10 mouse cellular contexts compared by ENCODE assay signal in genomic region chr5:103596467-103597146, GRCm38 (mm10). TPM values are rescaled to one million over a fixed set of nuclear protein-coding genes. Genes with fewer than 3 reads are reported as not detected.
DNase-seq lines count a peak whose midpoint lies in the region; ATAC-seq and TF ChIP-seq lines count a peak whose summit lies in the region.
"Had no signal": no experiment of that assay in that cellular context is flagged by ENCODE, and none has a peak within 500 bp of the region (broad histone marks: within the 10 kb centered on the region; RNA-seq: fewer than 3 reads in every experiment).

No protein-coding gene starts in this region.

- no peak for ATAC-seq in heart, embryonic 11.5 days (replicated peaks; ENCODE audit: insufficient number of reproducible peaks, low FRiP score, low TSS enrichment)
- ATAC-seq in forebrain, embryonic 12.5 days (ENCODE audit: low FRiP score), result peak; percentile 64
- no peak for ATAC-seq in CD4-positive, CD25-positive, alpha-beta regulatory T cell, adult 4 months

- H3K9me3 ChIP-seq in heart, embryonic 11.5 days (replicated peaks; ENCODE audit: control insufficient read depth, low read length), result no peaks in the 10 kb centered on the region
- no peaks in the 10 kb centered on the region for H3K9me3 ChIP-seq in forebrain, embryonic 12.5 days
- H3K9me3 ChIP-seq: kidney, embryonic 15.5 days had no signal

- peak overlapping the region; percentile 68 for H3K27ac ChIP-seq in heart, embryonic 11.5 days (ENCODE audit: low read depth, low read length)
- peak overlapping the region; percentile 53; the same call in 1 of the 2 replicates for H3K27ac ChIP-seq in forebrain, embryonic 12.5 days

- no peaks in the 10 kb centered on the region for H3K27me3 ChIP-seq in heart, embryonic 11.5 days (ENCODE audit: control insufficient read depth, insufficient read depth, low read length)
- no peaks in the 10 kb centered on the region for H3K27me3 ChIP-seq in forebrain, embryonic 12.5 days
- H3K27me3 ChIP-seq: kidney, embryonic 15.5 days had no signal

- no peak for TF ChIP-seq POLR2A in brain, embryonic 14.5 days (IDR thresholded peaks at IDR 0.05; ENCODE audit: borderline replicate concordance, extremely low read depth, insufficient read depth, insufficient read length, poor library complexity, severe bottlenecking)

- peaks cover 19% of the 10 kb centered on the region for H3K4me1 ChIP-seq in heart, embryonic 11.5 days (ENCODE audit: control insufficient read depth, insufficient read depth, low read length)
- H3K4me1 ChIP-seq in forebrain, embryonic 12.5 days, result peaks cover 4% of the 10 kb centered on the region; the same call in 1 of the 2 replicates

- intact Hi-C loops in heart, postnatal 25 days (cut with DNase I), result loop anchor here (5.0 kb wide), 1 partner anchor 61 kb away; the partner anchor contains the start of gene 1700016H13Rik
- intact Hi-C loops in gastrocnemius, postnatal 14 days (cut with DNase I; ENCODE audit: low total_unique reads), result no loop called here

- 75% methylated on average over 14 of the region's 14 CpGs for WGBS in heart, embryonic 11.5 days (ENCODE audit: insufficient replicate concordance)
- WGBS in forebrain, embryonic 12.5 days, result 73% methylated on average over 14 of the region's 14 CpGs

- no peaks in the 10 kb centered on the region for H3K36me3 ChIP-seq in heart, embryonic 11.5 days (ENCODE audit: control insufficient read depth, insufficient read depth, low read length)
- no peaks in the 10 kb centered on the region for H3K36me3 ChIP-seq in forebrain, embryonic 12.5 days (replicated peaks)

- no peak overlapping the region for H3K4me2 ChIP-seq in heart, embryonic 11.5 days
- no peak overlapping the region for H3K4me2 ChIP-seq in forebrain, embryonic 12.5 days
- H3K4me2 ChIP-seq: kidney, embryonic 15.5 days had no signal

- H3K4me3 ChIP-seq in heart, embryonic 11.5 days (ENCODE audit: low read depth, low read length), result no peak overlapping the region
- H3K4me3 ChIP-seq in forebrain, embryonic 12.5 days (replicated peaks), result no peak overlapping the region
- H3K4me3 ChIP-seq: kidney, embryonic 15.5 days had no signal

- no peak overlapping the region for H3K9ac ChIP-seq in heart, embryonic 11.5 days (ENCODE audit: low read depth, low read length)
- no peak overlapping the region for H3K9ac ChIP-seq in forebrain, embryonic 12.5 days
- H3K9ac ChIP-seq: kidney, embryonic 15.5 days had no signal

- no peak for DNase-seq in heart, postnatal 25 days (ENCODE audit: low spot score)
- DNase-seq in brain, embryonic 14.5 days (ENCODE audit: low read depth), result peak; percentile 76
- DNase-seq in hindlimb bud, embryonic 11.5 days (ENCODE audit: extremely low spot score, low read depth, low spot score), result peak; percentile 14
- no peak for DNase-seq in kidney, postnatal 25 days
- no peak for DNase-seq in gastrocnemius, postnatal 14 days
- DNase-seq: gastrocnemius, postnatal 10 days had no signal

- TF ChIP-seq CTCF in brain, embryonic 14.5 days (IDR thresholded peaks at IDR 0.05; ENCODE audit: borderline replicate concordance, extremely low read depth, insufficient read depth, insufficient read length), result no peak

RNA-seq across cellular contexts. Expression of gene Slc10a6, which starts 32.6 kb away (rescaled TPM):
- 0.19 TPM in 1 of 2 replicates, not detected in the other for polyA plus RNA-seq in heart, embryonic 11.5 days (2014; fragmentation: Nextera tagmentation; extraction: Ambion mirVana)
- total RNA-seq in heart, postnatal 25 days (2021), result 1 to 10 TPM; 4.8 to 4.9 TPM
- 0.19 and 0.25 TPM in 2 replicates for polyA plus RNA-seq in brain, embryonic 14.5 days (2012; rRNA removed)
- polyA plus RNA-seq in forebrain, embryonic 12.5 days (2016; fragmentation: Nextera tagmentation; extraction: Ambion mirVana), result 0.09 TPM in 1 of 2 replicates, not detected in the other
- not detected for polyA plus RNA-seq in CD4-positive, CD25-positive, alpha-beta regulatory T cell, adult 4 months (2017; shearing (Covaris generic))
- total RNA-seq in gastrocnemius, postnatal 14 days (2021), result 1 to 10 TPM in 1 of 2 experiments, under 1 TPM in 1; 0.47 to 5.4 TPM

RNA-seq across cellular contexts. Expression of gene 1700016H13Rik, which starts 59.2 kb away (rescaled TPM):
- polyA plus RNA-seq in heart, embryonic 11.5 days (2014; fragmentation: Nextera tagmentation; extraction: Ambion mirVana), result not detected in 2 replicates
- not detected for total RNA-seq in heart, postnatal 25 days (2021)
- 0.18 and 0.24 TPM in 2 replicates for polyA plus RNA-seq in brain, embryonic 14.5 days (2012; rRNA removed)
- not detected in 2 replicates for polyA plus RNA-seq in forebrain, embryonic 12.5 days (2016; fragmentation: Nextera tagmentation; extraction: Ambion mirVana)
- not detected for polyA plus RNA-seq in CD4-positive, CD25-positive, alpha-beta regulatory T cell, adult 4 months (2017; shearing (Covaris generic))
- total RNA-seq in gastrocnemius, postnatal 14 days (2021), result under 1 TPM; 0.18 to 0.47 TPM
- polyA plus RNA-seq: kidney, embryonic 15.5 days had no signal

Comparison
In these comparisons a context has a peak if more than half of its experiments do, and no peak if none do; other contexts are left out.
1. DNase-seq: peak in brain, embryonic 14.5 days (single experiment) and hindlimb bud, embryonic 11.5 days (single experiment); none in heart, postnatal 25 days (single experiment), kidney, postnatal 25 days (0 of 2) and gastrocnemius, postnatal 14 days (single experiment).